Mouse (Mus musculus): Measurements from ENCODE around the gene Rbm24. TPM values are rescaled to one million over a fixed set of nuclear protein-coding genes. Genes with fewer than 3 reads are reported as not detected.

The Rbm24 gene
- 0.54 TPM in 1 of 2 replicates, not detected in the other for total RNA-seq (2012; rRNA removed)

DNA sequence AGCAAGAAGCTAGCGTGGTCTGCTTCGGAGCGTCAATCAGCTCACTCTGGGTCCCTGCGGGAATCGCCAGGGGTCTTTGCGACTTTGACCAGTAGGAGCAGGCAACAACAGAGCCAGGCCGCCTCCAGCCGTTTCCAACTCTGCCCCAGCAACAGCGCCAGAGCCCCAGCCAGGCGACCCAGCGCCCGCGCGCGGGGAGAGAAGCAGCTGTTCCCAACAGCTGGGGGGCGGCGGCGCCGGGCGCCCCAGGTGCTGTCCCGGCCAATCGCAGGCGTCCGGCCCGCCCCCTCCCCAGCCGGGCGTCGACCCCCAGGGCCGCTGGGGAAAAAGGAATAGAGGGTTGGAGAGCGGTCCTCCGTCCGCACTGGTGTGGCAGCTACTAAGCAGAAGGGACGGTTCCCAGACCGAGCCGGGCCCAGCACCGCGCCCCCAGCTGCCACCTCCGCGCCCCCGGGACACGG, at the start of gene Rbm24:
Rbm24 (plus strand) TSS at position 294 of the 461 bp plus-strand sequence.
- Histone ChIP-seq H3K9ac (ENCODE audit: insufficient read depth, low read depth, low read length, poor library complexity, severe bottlenecking) (peak within 1 kb of the TSS; percentile 60), H3K9me3 (ENCODE audit: control insufficient read depth, insufficient read depth, low read depth, low read length) (no peaks in the 10 kb centered on the region), H3K4me3 (ENCODE audit: insufficient read depth in 1 of 2, low read depth in 1 of 2, low read length in 2 of 2, poor library complexity in 1 of 2, severe bottlenecking in 1 of 2) (peak within 1 kb of the TSS; percentile 72 to 87), H3K27ac (ENCODE audit: insufficient read depth, low read depth, low read length, poor library complexity, severe bottlenecking) (no peak within 1 kb of the TSS), H3K4me1 (ENCODE audit: control insufficient read depth in 2 of 2, insufficient read depth in 2 of 2, low read length in 2 of 2, poor library complexity in 1 of 2) (peaks cover 0 to 2% of the 10 kb centered on the region in 2 experiments; a peak in 1 of 4 replicates), H3K36me3 (ENCODE audit: control insufficient read depth, insufficient read depth, low read length, poor library complexity, severe bottlenecking) (no peaks in the 10 kb centered on the region)
- TF ChIP-seq MAFK (IDR thresholded peaks at IDR 0.05; ENCODE audit: insufficient read depth, low read depth, low read length) (no peak), HCFC1 (IDR thresholded peaks at IDR 0.05; ENCODE audit: borderline replicate concordance, insufficient read depth, low read length) (peak; percentile 42; the same call in 1 of the 2 replicates), CHD2 (IDR thresholded peaks at IDR 0.05; ENCODE audit: low read depth, low read length) (no peak), ZNF384 (IDR thresholded peaks at IDR 0.05; ENCODE audit: low read depth, low read length) (no peak), ZC3H11A (IDR thresholded peaks at IDR 0.05; ENCODE audit: borderline replicate concordance, low read depth, low read length) (no peak)
- in situ Hi-C loops (cut with MboI; ENCODE audit: low sequenced_read_pairs in 2 of 2, unreplicated experiment in 2 of 2), result no loop called here
- no peak for DNase-seq (ENCODE audit: low read depth, low spot score)

DNA sequence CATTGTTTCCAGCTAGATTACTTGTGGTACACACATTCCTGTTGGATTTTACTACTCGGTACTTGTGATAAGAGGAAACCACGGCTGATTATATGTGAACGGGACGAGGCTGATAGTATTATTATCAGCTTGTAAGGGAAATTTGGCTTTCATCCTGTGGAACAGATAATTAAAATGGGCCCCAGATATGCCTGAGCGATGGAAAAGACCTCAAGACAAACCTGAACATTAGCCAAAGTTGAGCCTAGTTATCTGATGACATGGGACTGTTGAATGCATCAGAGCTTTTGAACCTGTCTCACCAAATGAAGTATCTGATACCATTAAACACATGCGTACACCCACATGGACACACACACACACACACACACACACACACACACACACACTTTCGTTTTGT, 45.4 kb upstream of the Rbm24 start:
- Histone ChIP-seq H3K9me3 (ENCODE audit: control insufficient read depth, insufficient read depth, low read depth, low read length) (peaks cover 3% of the 10 kb centered on the region; the same call in 1 of the 2 replicates), H3K9ac (ENCODE audit: insufficient read depth, low read depth, low read length, poor library complexity, severe bottlenecking) (no peak overlapping the region), H3K4me1 (ENCODE audit: control insufficient read depth in 2 of 2, insufficient read depth in 2 of 2, low read length in 2 of 2, poor library complexity in 1 of 2) (no peaks in the 10 kb centered on the region), H3K27ac (ENCODE audit: insufficient read depth, low read depth, low read length, poor library complexity, severe bottlenecking) (no peak overlapping the region), H3K4me3 (ENCODE audit: insufficient read depth in 1 of 2, low read depth in 1 of 2, low read length in 2 of 2, poor library complexity in 1 of 2, severe bottlenecking in 1 of 2) (no peak overlapping the region), H3K36me3 (ENCODE audit: control insufficient read depth, insufficient read depth, low read length, poor library complexity, severe bottlenecking) (no peaks in the 10 kb centered on the region)
- in situ Hi-C loops (cut with MboI; ENCODE audit: low sequenced_read_pairs in 2 of 2, unreplicated experiment in 2 of 2), result no loop called here
- no peak for DNase-seq (ENCODE audit: low read depth, low spot score)
- TF ChIP-seq CHD2 (IDR thresholded peaks at IDR 0.05; ENCODE audit: low read depth, low read length) (no peak), ZC3H11A (IDR thresholded peaks at IDR 0.05; ENCODE audit: borderline replicate concordance, low read depth, low read length) (no peak), HCFC1 (IDR thresholded peaks at IDR 0.05; ENCODE audit: borderline replicate concordance, insufficient read depth, low read length) (no peak), ZNF384 (IDR thresholded peaks at IDR 0.05; ENCODE audit: low read depth, low read length) (no peak), MAFK (IDR thresholded peaks at IDR 0.05; ENCODE audit: insufficient read depth, low read depth, low read length) (no peak)

DNA sequence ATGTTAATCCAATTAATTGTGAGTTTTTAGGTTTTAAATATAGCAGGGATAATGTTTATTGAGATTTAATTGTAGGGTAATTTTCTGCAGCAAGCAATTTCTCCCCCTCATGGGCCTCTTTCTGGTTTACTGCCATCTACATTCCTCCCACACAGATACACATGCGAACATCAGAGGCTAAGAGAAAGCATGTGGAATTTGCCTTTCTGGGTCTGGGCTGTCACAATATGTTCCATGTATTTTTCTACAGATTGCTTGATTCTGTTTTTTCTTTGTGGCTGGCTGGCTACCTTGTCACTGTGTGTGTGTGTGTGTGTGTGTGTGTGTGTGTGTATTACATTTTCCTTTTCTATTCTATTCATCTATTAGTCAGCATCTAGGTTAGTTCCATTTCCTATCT, 42.9 kb upstream of the Rbm24 start:
- TF ChIP-seq ZC3H11A (IDR thresholded peaks at IDR 0.05; ENCODE audit: borderline replicate concordance, low read depth, low read length) (no peak), MAFK (IDR thresholded peaks at IDR 0.05; ENCODE audit: insufficient read depth, low read depth, low read length) (no peak), CHD2 (IDR thresholded peaks at IDR 0.05; ENCODE audit: low read depth, low read length) (no peak), ZNF384 (IDR thresholded peaks at IDR 0.05; ENCODE audit: low read depth, low read length) (no peak), HCFC1 (IDR thresholded peaks at IDR 0.05; ENCODE audit: borderline replicate concordance, insufficient read depth, low read length) (no peak)
- H3K4me3 ChIP-seq (ENCODE audit: insufficient read depth in 1 of 2, low read depth in 1 of 2, low read length in 2 of 2, poor library complexity in 1 of 2, severe bottlenecking in 1 of 2), result no peak overlapping the region
- in situ Hi-C loops (cut with MboI; ENCODE audit: low sequenced_read_pairs in 2 of 2, unreplicated experiment in 2 of 2), result no loop called here
- DNase-seq (ENCODE audit: low read depth, low spot score), result no peak
- no peak overlapping the region for H3K27ac ChIP-seq (ENCODE audit: insufficient read depth, low read depth, low read length, poor library complexity, severe bottlenecking)
- H3K4me1 ChIP-seq (ENCODE audit: control insufficient read depth in 2 of 2, insufficient read depth in 2 of 2, low read length in 2 of 2, poor library complexity in 1 of 2), result no peaks in the 10 kb centered on the region
- H3K9me3 ChIP-seq (ENCODE audit: control insufficient read depth, insufficient read depth, low read depth, low read length), result peaks cover 3% of the 10 kb centered on the region; the same call in 1 of the 2 replicates
- no peak overlapping the region for H3K9ac ChIP-seq (ENCODE audit: insufficient read depth, low read depth, low read length, poor library complexity, severe bottlenecking)
- no peaks in the 10 kb centered on the region for H3K36me3 ChIP-seq (ENCODE audit: control insufficient read depth, insufficient read depth, low read length, poor library complexity, severe bottlenecking)

DNA sequence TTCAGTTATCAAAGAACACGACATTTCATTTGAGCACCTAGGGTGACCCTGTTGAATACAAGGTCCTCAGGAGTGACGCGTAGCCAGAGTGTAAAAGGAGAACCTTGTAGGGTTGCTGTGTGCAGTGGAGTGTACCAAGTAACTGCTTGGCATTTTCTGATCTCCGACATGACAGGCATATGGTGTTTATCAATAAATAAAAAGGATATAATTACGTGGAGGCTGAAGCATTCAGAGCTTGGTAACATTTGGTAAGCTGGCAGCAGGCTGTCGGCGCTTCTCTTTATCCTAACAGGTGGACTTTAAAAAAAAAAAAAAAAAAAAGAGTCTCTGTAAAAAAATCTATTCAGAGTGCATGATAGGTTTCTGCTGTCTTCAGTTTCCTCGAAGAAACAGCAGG, 30.8 kb upstream of the Rbm24 start:
- Histone ChIP-seq H3K9ac (ENCODE audit: insufficient read depth, low read depth, low read length, poor library complexity, severe bottlenecking) (no peak overlapping the region), H3K9me3 (ENCODE audit: control insufficient read depth, insufficient read depth, low read depth, low read length) (peaks cover 4% of the 10 kb centered on the region), H3K27ac (ENCODE audit: insufficient read depth, low read depth, low read length, poor library complexity, severe bottlenecking) (no peak overlapping the region), H3K4me3 (ENCODE audit: insufficient read depth in 1 of 2, low read depth in 1 of 2, low read length in 2 of 2, poor library complexity in 1 of 2, severe bottlenecking in 1 of 2) (no peak overlapping the region), H3K4me1 (ENCODE audit: control insufficient read depth in 2 of 2, insufficient read depth in 2 of 2, low read length in 2 of 2, poor library complexity in 1 of 2) (no peaks in the 10 kb centered on the region), H3K36me3 (ENCODE audit: control insufficient read depth, insufficient read depth, low read length, poor library complexity, severe bottlenecking) (no peaks in the 10 kb centered on the region)
- in situ Hi-C loops (cut with MboI; ENCODE audit: low sequenced_read_pairs in 2 of 2, unreplicated experiment in 2 of 2), result no loop called here
- no peak for DNase-seq (ENCODE audit: low read depth, low spot score)
- no peak for TF ChIP-seq HCFC1 (IDR thresholded peaks at IDR 0.05; ENCODE audit: borderline replicate concordance, insufficient read depth, low read length)
- TF ChIP-seq MAFK (IDR thresholded peaks at IDR 0.05; ENCODE audit: insufficient read depth, low read depth, low read length), result no peak
- TF ChIP-seq ZNF384 (IDR thresholded peaks at IDR 0.05; ENCODE audit: low read depth, low read length), result no peak
- no peak for TF ChIP-seq ZC3H11A (IDR thresholded peaks at IDR 0.05; ENCODE audit: borderline replicate concordance, low read depth, low read length)
- TF ChIP-seq CHD2 (IDR thresholded peaks at IDR 0.05; ENCODE audit: low read depth, low read length), result no peak

Data from ES-E14 (cell line).